Mouse (Mus musculus) heart, postnatal 0 days (tissue): ENCODE data around the gene Pdxdc1.

ENCODE experiments used
- CTCF ChIP-seq: IDR thresholded peaks from 2 replicates; pipeline ENCODE4 v1.5.1; 2016; ENCODE audit warnings: antibody characterized with exemption, control low read depth, low read depth
- EP300 ChIP-seq: IDR thresholded peaks from 2 replicates; pipeline ENCODE4 v1.6.1; 2016; ENCODE audit warnings: antibody characterized with exemption, low read depth

GRCm38 (mm10) chr16:13819806-13820500 lies 83.0 kb downstream of the Pdxdc1 start:
- TF ChIP-seq CTCF = no peak
- no peak for TF ChIP-seq EP300
